Mouse (Mus musculus) ES-E14 (cell line): ENCODE data around the gene Gm11985.

Source experiments
- CHD2 ChIP-seq: IDR thresholded peaks from 2 replicates; pipeline ENCODE4 v1.6.1; 2014; ENCODE audit warnings: mild to moderate bottlenecking, low read depth, low read length, inconsistent platforms
- HCFC1 ChIP-seq: IDR thresholded peaks from 2 replicates; pipeline ENCODE4 v1.6.1; 2012; ENCODE audit warnings: low read length, inconsistent platforms, borderline replicate concordance; ENCODE audit not compliant: insufficient read depth
- MAFK ChIP-seq: IDR thresholded peaks from 2 replicates; pipeline ENCODE4 v1.6.1; 2014; ENCODE audit warnings: mild to moderate bottlenecking, low read depth, low read length, inconsistent platforms; ENCODE audit not compliant: insufficient read depth
- ZC3H11A ChIP-seq: IDR thresholded peaks from 2 replicates; pipeline ENCODE4 v1.6.1; 2012; ENCODE audit warnings: low read depth, mild to moderate bottlenecking, inconsistent platforms, low read length, borderline replicate concordance

DNA sequence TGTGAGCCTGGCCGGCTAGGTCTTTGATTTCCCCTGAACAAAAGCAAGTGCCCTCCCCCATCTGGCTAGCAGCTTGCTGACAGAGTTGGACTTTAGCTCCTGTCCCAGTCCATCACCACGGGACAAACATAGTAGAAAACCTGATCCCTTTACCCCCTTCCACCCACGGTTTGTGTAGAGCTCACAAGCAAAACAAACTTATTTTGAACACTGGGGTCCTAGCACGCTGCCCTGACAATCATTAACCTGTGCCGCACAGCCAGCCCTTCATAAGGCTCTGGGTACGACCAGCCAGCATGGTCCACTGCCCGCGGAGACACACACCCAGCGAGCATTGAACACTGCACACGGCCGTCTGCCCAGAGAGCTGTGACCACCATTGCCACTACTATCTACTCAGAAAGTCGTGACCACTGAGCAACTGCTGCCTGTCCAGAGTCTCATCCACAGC, 9.1 kb upstream of the Gm11985 start, which contains the start of gene Igfbp1:
- TF ChIP-seq MAFK = no peak
- TF ChIP-seq ZC3H11A = no peak
- no peak for TF ChIP-seq HCFC1
- no peak for TF ChIP-seq CHD2
